Mouse (Mus musculus) myocyte (in vitro differentiated cells): ENCODE measurements around the gene Dtx3l.

Experiments used
- CEBPB ChIP-seq: IDR thresholded peaks from 2 replicates; pipeline ENCODE4 v1.6.1; 2011; ENCODE audit warnings: mild to moderate bottlenecking, moderate library complexity; ENCODE audit not compliant: poor library complexity, insufficient read depth, severe bottlenecking
- E2F4 ChIP-seq: IDR thresholded peaks from one replicate; pipeline ENCODE4 v1.6.1; 2011; ENCODE audit warnings: mild to moderate bottlenecking, control low read depth, moderate library complexity; ENCODE audit not compliant: insufficient read depth
- MAX ChIP-seq: IDR thresholded peaks from one replicate; pipeline ENCODE4 v1.6.1; 2011; ENCODE audit warnings: low read depth, mild to moderate bottlenecking, control low read depth
- MYOD1 ChIP-seq, 3 experiments: IDR thresholded peaks; one replicate each; pipeline ENCODE4 v1.6.1; 2011; ENCODE audit warnings: control low read depth in 2 of 3, low read depth in 2 of 3, mild to moderate bottlenecking in 2 of 3, moderate library complexity in 1 of 3; ENCODE audit not compliant: insufficient read length in 2 of 3, control insufficient read depth in 1 of 3
- MYOG ChIP-seq, 3 experiments: IDR thresholded peaks; one replicate each; pipeline ENCODE4 v1.6.1; 2011; ENCODE audit warnings: control low read depth in 2 of 3, low read depth in 2 of 3, mild to moderate bottlenecking in 2 of 3; ENCODE audit not compliant: insufficient read length in 2 of 3, control insufficient read depth in 1 of 3, insufficient read depth in 1 of 3
- POLR2A ChIP-seq: IDR thresholded peaks from one replicate; pipeline ENCODE4 v1.6.1; 2011; ENCODE audit warnings: low read depth, mild to moderate bottlenecking, control low read depth, moderate library complexity; ENCODE audit not compliant: insufficient read length
- POLR2AphosphoS2 ChIP-seq: IDR thresholded peaks from one replicate; pipeline ENCODE4 v1.6.1; 2011; ENCODE audit warnings: low read depth, control low read depth; ENCODE audit not compliant: insufficient read length
- REST ChIP-seq: IDR thresholded peaks from one replicate; pipeline ENCODE4 v1.6.1; 2011; ENCODE audit warnings: mild to moderate bottlenecking, control low read depth, moderate library complexity; ENCODE audit not compliant: insufficient read depth, insufficient read length
- TCF12 ChIP-seq: IDR thresholded peaks from one replicate; pipeline ENCODE4 v1.6.1; 2011; ENCODE audit warnings: mild to moderate bottlenecking, control low read depth; ENCODE audit not compliant: poor library complexity, insufficient read depth, severe bottlenecking
- TCF3 ChIP-seq: IDR thresholded peaks from one replicate; pipeline ENCODE4 v1.6.1; 2011; ENCODE audit warnings: low read depth, control low read depth; ENCODE audit not compliant: insufficient read length
- USF1 ChIP-seq: IDR thresholded peaks from one replicate; pipeline ENCODE4 v1.6.1; 2011; ENCODE audit warnings: low read depth, mild to moderate bottlenecking, control low read depth, moderate library complexity

DNA sequence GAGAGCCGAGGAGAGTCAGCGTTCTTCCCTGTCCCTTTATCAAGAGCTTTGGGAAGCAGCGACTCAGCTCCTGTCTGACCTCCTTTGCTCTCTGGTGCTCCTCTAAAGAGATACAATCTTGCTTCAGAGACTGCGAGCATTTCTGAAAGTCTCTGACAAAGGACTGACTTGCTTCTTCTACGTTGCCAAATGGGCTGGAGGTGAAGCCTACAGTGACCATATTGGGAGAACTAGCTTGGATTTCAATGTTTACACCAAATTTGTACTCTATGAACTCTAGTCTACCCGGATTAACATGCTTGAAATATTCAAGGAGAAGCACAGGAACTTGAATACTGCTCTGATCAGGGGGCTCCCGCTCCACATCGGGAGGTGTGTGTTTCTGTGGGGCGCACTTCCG is 5.8 kb downstream of the Dtx3l start:
- no peak for TF ChIP-seq POLR2A
- TF ChIP-seq E2F4, result no peak
- no peak for TF ChIP-seq MAX
- no peak for TF ChIP-seq MYOG (IDR thresholded peaks at IDR 0.05; ENCODE audit: control insufficient read depth in 1 of 3, insufficient read depth in 1 of 3, insufficient read length in 2 of 3, low read depth in 2 of 3)
- TF ChIP-seq TCF12, result no peak
- no peak for TF ChIP-seq USF1
- no peak for TF ChIP-seq POLR2AphosphoS2
- no peak for TF ChIP-seq CEBPB
- no peak for TF ChIP-seq REST
- no peak for TF ChIP-seq MYOD1 (IDR thresholded peaks at IDR 0.05; ENCODE audit: control insufficient read depth in 1 of 3, insufficient read length in 2 of 3, low read depth in 2 of 3)
- no peak for TF ChIP-seq TCF3
